Mouse (Mus musculus) heart, postnatal 0 days (tissue): Measurements from ENCODE around the gene Mrpl38.

ENCODE experiments used
- CTCF ChIP-seq: IDR thresholded peaks from 2 replicates; pipeline ENCODE4 v1.5.1; 2016; ENCODE audit warnings: antibody characterized with exemption, control low read depth, low read depth
- EP300 ChIP-seq: IDR thresholded peaks from 2 replicates; pipeline ENCODE4 v1.6.1; 2016; ENCODE audit warnings: antibody characterized with exemption, low read depth

DNA sequence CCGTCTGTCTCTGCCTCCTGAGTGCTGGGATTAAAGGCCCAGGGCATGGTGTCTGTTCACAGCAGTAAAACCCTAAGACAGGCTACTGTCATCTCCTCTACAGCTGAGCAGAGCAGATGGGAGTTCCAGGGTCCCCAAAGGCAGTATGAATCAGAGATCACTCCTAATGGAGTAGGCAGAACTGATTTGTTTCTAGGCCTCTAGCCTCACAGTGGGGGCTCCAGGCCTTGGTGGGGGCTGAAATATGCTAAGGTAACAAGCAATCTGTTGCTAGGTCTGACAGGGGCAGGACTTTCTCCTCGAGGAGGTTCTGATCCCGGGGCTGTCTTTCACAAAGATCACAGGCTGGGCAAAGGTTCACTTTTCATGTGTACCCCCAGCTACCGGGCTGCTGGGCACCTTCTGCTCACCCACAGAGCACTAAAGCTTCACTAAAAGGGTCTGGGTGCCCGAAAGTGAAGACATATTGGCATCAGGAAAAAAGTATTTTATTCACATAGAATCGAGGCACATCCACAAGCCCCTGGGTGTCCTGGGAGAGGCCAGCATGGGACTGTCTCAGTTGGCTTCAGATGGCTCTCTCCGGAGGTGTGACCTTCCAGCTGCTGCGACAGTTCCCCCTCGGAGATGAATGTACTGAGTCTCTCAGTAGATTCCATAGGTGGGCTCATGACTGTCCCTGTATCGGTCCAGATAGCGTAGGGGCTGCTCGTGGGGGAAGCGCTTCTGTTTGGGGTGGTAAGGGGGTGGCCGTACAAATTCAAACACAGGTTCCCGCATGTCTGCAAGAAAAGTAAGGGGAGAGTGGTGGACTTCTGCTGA is 7.1 kb downstream of the Mrpl38 start:
- TF ChIP-seq EP300 (no peak), CTCF (no peak)
